Mouse (Mus musculus): ENCODE results near the gene Polrmt. TPM values are rescaled to one million over a fixed set of nuclear protein-coding genes. Genes with fewer than 3 reads are reported as not detected.
A peak's percentile ranks its signal among the peaks of the same experiment; 100 is the strongest.

The Polrmt gene
- total and polyA plus RNA-seq, 2 experiments from 2014 or later = 32.5 to 43.2 TPM

GRCm38 (mm10) chr10:79701443-79702129 is 44.8 kb downstream of the Polrmt start:
- Histone ChIP-seq H3K36me3 (ENCODE audit: insufficient read depth, low read length) (peaks cover under 1% of the 10 kb centered on the region; the same call in 1 of the 2 replicates), H3K27ac (ENCODE audit: low read depth, low read length) (no peak overlapping the region), H3K4me3 (ENCODE audit: low read depth, low read length) (no peak overlapping the region), H3K9me3 (ENCODE audit: low read length) (no peaks in the 10 kb centered on the region), H3K4me1 (ENCODE audit: insufficient read depth, low read length) (peaks cover 11% of the 10 kb centered on the region; the same call in 1 of the 2 replicates), H3K4me2 (ENCODE audit: low read depth, low read length, poor library complexity, severe bottlenecking) (no peak overlapping the region), H3K9ac (replicated peaks; ENCODE audit: low read length, poor library complexity, severe bottlenecking) (no peak overlapping the region), H3K27me3 (ENCODE audit: insufficient read depth, low read length) (no peaks in the 10 kb centered on the region)
- no peak for DNase-seq (ENCODE audit: low spot score)
- TF ChIP-seq CTCF (IDR thresholded peaks at IDR 0.05) = no peak
- ATAC-seq (ENCODE audit: low FRiP score) = no peak
- 66% methylated on average over 10 of the region's 10 CpGs for WGBS

- 57% methylated on average over 7 of the region's 7 CpGs for WGBS
- Histone ChIP-seq H3K4me1 (ENCODE audit: insufficient read depth, low read length) (peaks cover 7% of the 10 kb centered on the region; the same call in 1 of the 2 replicates), H3K27ac (ENCODE audit: low read depth, low read length) (no peak overlapping the region), H3K9me3 (ENCODE audit: low read length) (no peaks in the 10 kb centered on the region), H3K9ac (replicated peaks; ENCODE audit: low read length, poor library complexity, severe bottlenecking) (0 out of 2 replicates have a peak overlapping the region, but pooled peaks have one; percentile 3), H3K4me2 (ENCODE audit: low read depth, low read length, poor library complexity, severe bottlenecking) (no peak overlapping the region), H3K4me3 (ENCODE audit: low read depth, low read length) (no peak overlapping the region), H3K36me3 (ENCODE audit: insufficient read depth, low read length) (no peaks in the 10 kb centered on the region), H3K27me3 (ENCODE audit: insufficient read depth, low read length) (no peaks in the 10 kb centered on the region)
- ATAC-seq (ENCODE audit: low FRiP score) = no peak
- TF ChIP-seq CTCF (IDR thresholded peaks at IDR 0.05) = no peak
- DNase-seq (ENCODE audit: low spot score) = no peak
Observed at GRCm38 (mm10) chr10:79700676-79701075, 45.7 kb downstream of the Polrmt start.

- H3K4me2 ChIP-seq (ENCODE audit: low read depth, low read length, poor library complexity, severe bottlenecking) = no peak overlapping the region
- ATAC-seq (ENCODE audit: low FRiP score) = no peak
- no peak overlapping the region for H3K4me3 ChIP-seq (ENCODE audit: low read depth, low read length)
- H3K4me1 ChIP-seq (ENCODE audit: insufficient read depth, low read length) = no peaks in the 10 kb centered on the region
- DNase-seq (ENCODE audit: low spot score) = no peak
- WGBS = 93% methylated on average over 6 of the region's 6 CpGs
- H3K27me3 ChIP-seq (ENCODE audit: insufficient read depth, low read length) = no peaks in the 10 kb centered on the region
- no peaks in the 10 kb centered on the region for H3K36me3 ChIP-seq (ENCODE audit: insufficient read depth, low read length)
- H3K27ac ChIP-seq (ENCODE audit: low read depth, low read length) = no peak overlapping the region
- no peak for TF ChIP-seq CTCF (IDR thresholded peaks at IDR 0.05)
- H3K9ac ChIP-seq (replicated peaks; ENCODE audit: low read length, poor library complexity, severe bottlenecking) = no peak overlapping the region
- no peaks in the 10 kb centered on the region for H3K9me3 ChIP-seq (ENCODE audit: low read length)
Observed at GRCm38 (mm10) chr10:79698459-79698858, 47.9 kb downstream of the Polrmt start.

GRCm38 (mm10) chr10:79697916-79698315 is 48.5 kb downstream of the Polrmt start:
- Histone ChIP-seq H3K9me3 (ENCODE audit: low read length) (no peaks in the 10 kb centered on the region), H3K27ac (ENCODE audit: low read depth, low read length) (no peak overlapping the region), H3K4me2 (ENCODE audit: low read depth, low read length, poor library complexity, severe bottlenecking) (no peak overlapping the region), H3K36me3 (ENCODE audit: insufficient read depth, low read length) (no peaks in the 10 kb centered on the region), H3K4me3 (ENCODE audit: low read depth, low read length) (no peak overlapping the region), H3K27me3 (ENCODE audit: insufficient read depth, low read length) (no peaks in the 10 kb centered on the region), H3K4me1 (ENCODE audit: insufficient read depth, low read length) (no peaks in the 10 kb centered on the region), H3K9ac (replicated peaks; ENCODE audit: low read length, poor library complexity, severe bottlenecking) (no peak overlapping the region)
- TF ChIP-seq CTCF (IDR thresholded peaks at IDR 0.05) = no peak
- ATAC-seq (ENCODE audit: low FRiP score) (no peak), DNase-seq (ENCODE audit: low spot score) (no peak)
- WGBS = 77% methylated on average over 6 of the region's 6 CpGs

GRCm38 (mm10) chr10:79696129-79696651 is 50.2 kb downstream of the Polrmt start:
- H3K9ac ChIP-seq (replicated peaks; ENCODE audit: low read length, poor library complexity, severe bottlenecking) = no peak overlapping the region
- H3K27me3 ChIP-seq (ENCODE audit: insufficient read depth, low read length) = no peaks in the 10 kb centered on the region
- H3K27ac ChIP-seq (ENCODE audit: low read depth, low read length) = no peak overlapping the region
- ATAC-seq (ENCODE audit: low FRiP score) = no peak
- H3K4me1 ChIP-seq (ENCODE audit: insufficient read depth, low read length) = no peaks in the 10 kb centered on the region
- no peaks in the 10 kb centered on the region for H3K36me3 ChIP-seq (ENCODE audit: insufficient read depth, low read length)
- 70% methylated on average over 9 of the region's 9 CpGs for WGBS
- no peak overlapping the region for H3K4me2 ChIP-seq (ENCODE audit: low read depth, low read length, poor library complexity, severe bottlenecking)
- H3K9me3 ChIP-seq (ENCODE audit: low read length) = no peaks in the 10 kb centered on the region
- H3K4me3 ChIP-seq (ENCODE audit: low read depth, low read length) = no peak overlapping the region
- no peak for DNase-seq (ENCODE audit: low spot score)
- no peak for TF ChIP-seq CTCF (IDR thresholded peaks at IDR 0.05)
